Mouse (Mus musculus) ES-Bruce4 (cell line): Measurements from ENCODE around the gene Afg1l. TPM values are rescaled to one million over a fixed set of nuclear protein-coding genes. Genes with fewer than 3 reads are reported as not detected.
A peak's percentile ranks its signal among the peaks of the same experiment; 100 is the strongest.

Experiments
- H3K27ac ChIP-seq: 2 replicates; pipeline ENCODE4 v1.5.1; 2012; ENCODE audit warnings: low read length, inconsistent platforms; ENCODE audit not compliant: insufficient read depth
- H3K27me3 ChIP-seq: 2 replicates; pipeline ENCODE4 v1.6.1; 2012; ENCODE audit warnings: mild to moderate bottlenecking, low read length, inconsistent platforms; ENCODE audit not compliant: control insufficient read depth, poor library complexity, insufficient read depth, severe bottlenecking
- H3K36me3 ChIP-seq: 2 replicates; pipeline ENCODE4 v1.6.1; 2012; ENCODE audit warnings: inconsistent platforms, mild to moderate bottlenecking, low read length, moderate library complexity; ENCODE audit not compliant: control insufficient read depth, poor library complexity, insufficient read depth, severe bottlenecking
- H3K4me1 ChIP-seq: one replicate; pipeline ENCODE4 v1.8.1; 2011; ENCODE audit warnings: low read length; ENCODE audit not compliant: control insufficient read depth, insufficient read depth
- H3K4me3 ChIP-seq: 2 replicates; pipeline ENCODE4 v1.5.1; 2011; ENCODE audit warnings: low read depth, mild to moderate bottlenecking, low read length
- H3K9ac ChIP-seq: 2 replicates; pipeline ENCODE4 v1.6.1; 2012; ENCODE audit warnings: low read depth, mild to moderate bottlenecking, inconsistent platforms; ENCODE audit not compliant: poor library complexity, severe bottlenecking
- H3K9me3 ChIP-seq: replicated peaks from 2 replicates; pipeline ENCODE4 v1.6.1; 2012; ENCODE audit warnings: mild to moderate bottlenecking, low read length, inconsistent platforms; ENCODE audit not compliant: control insufficient read depth, poor library complexity, insufficient read depth, severe bottlenecking
- CTCF ChIP-seq: IDR thresholded peaks from one replicate; pipeline ENCODE4 v1.8.1; 2011; ENCODE audit warnings: low read depth, low read length
- EP300 ChIP-seq: IDR thresholded peaks from 2 replicates; pipeline ENCODE4 v1.6.1; 2011; ENCODE audit warnings: low read depth, low read length; ENCODE audit not compliant: insufficient read depth
- POLR2A ChIP-seq: IDR thresholded peaks from one replicate; pipeline ENCODE4 v1.8.1; 2011; ENCODE audit warnings: low read length; ENCODE audit not compliant: insufficient read depth
- polyA plus RNA-seq: library from polyadenylated mRNA; stranded (reverse); fragments of >200 nt; gene quantifications from 2 replicates; pipeline ENCODE4 v1.2.4, GENCODE M21; 2011; ENCODE audit warnings: low read depth; ENCODE audit not compliant: missing spikeins, insufficient read depth, insufficient read length

The Afg1l gene
- polyA plus RNA-seq, 1 experiment = 14.2 TPM

DNA sequence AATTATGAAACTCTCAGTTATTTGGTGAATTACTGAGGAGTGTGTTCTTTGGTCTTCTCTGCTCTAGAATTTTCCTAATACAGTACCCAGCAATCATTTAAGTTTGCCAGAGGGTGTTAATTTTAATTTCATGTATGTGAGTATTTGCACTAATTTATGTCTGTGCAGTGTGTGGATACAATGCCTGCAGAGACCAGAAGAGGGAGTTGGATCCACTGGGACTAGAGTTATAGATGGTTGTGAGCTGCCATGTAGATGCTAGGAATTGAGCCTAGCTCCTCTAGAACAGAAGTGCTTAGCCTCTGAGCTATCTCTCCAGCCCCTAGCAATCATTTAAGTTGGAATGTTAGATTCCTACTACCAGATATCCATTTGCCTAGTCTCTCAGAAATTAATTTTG, 35.8 kb upstream of the Afg1l start:
- Histone ChIP-seq H3K4me1 (no peaks in the 10 kb centered on the region), H3K36me3 (peaks cover 4% of the 10 kb centered on the region), H3K27me3 (no peaks in the 10 kb centered on the region), H3K9ac (no peak overlapping the region), H3K4me3 (no peak overlapping the region), H3K27ac (no peak overlapping the region), H3K9me3 (peaks cover 14% of the 10 kb centered on the region)
- TF ChIP-seq EP300 (no peak), POLR2A (no peak), CTCF (no peak)

- no peak overlapping the region for H3K27ac ChIP-seq
- no peaks in the 10 kb centered on the region for H3K4me1 ChIP-seq
- H3K9ac ChIP-seq = no peak overlapping the region
- no peak overlapping the region for H3K4me3 ChIP-seq
- peaks cover 14% of the 10 kb centered on the region for H3K9me3 ChIP-seq
- TF ChIP-seq EP300 (no peak), POLR2A (no peak), CTCF (no peak)
- no peaks in the 10 kb centered on the region for H3K27me3 ChIP-seq
- H3K36me3 ChIP-seq = peaks cover 19% of the 10 kb centered on the region
Observed at GRCm38 (mm10) chr10:42511184-42512135, 33.1 kb upstream of the Afg1l start.

DNA sequence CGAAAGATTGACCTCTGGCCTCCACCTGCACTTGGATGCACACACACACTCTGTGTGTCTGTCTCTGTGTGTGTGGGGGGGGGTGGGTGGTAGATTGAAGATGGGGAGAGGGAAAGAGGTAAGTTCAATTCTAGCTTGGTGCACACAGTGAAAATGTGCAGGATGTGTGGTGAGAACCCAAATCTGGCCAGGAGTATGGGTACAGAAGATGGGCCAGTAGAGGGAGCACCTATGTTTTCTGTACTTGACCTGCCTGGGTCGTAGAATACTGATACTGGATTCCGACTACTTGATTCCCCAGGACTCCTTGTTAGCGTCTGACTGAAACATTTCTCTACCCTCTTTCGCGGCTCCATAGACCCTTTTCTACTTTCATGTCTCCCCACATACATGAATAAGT, 31.8 kb upstream of the Afg1l start:
- no peaks in the 10 kb centered on the region for H3K27me3 ChIP-seq
- no peak overlapping the region for H3K9ac ChIP-seq
- no peak overlapping the region for H3K27ac ChIP-seq
- TF ChIP-seq EP300 (no peak), POLR2A (no peak), CTCF (no peak)
- no peaks in the 10 kb centered on the region for H3K4me1 ChIP-seq
- H3K36me3 ChIP-seq = peaks cover 19% of the 10 kb centered on the region
- H3K9me3 ChIP-seq = peaks cover 11% of the 10 kb centered on the region
- no peak overlapping the region for H3K4me3 ChIP-seq

GRCm38 (mm10) chr10:42504096-42504710, 25.8 kb upstream of the Afg1l start:
- H3K9ac ChIP-seq = peak overlapping the region; percentile 36; the same call in 1 of the 2 replicates
- no peak overlapping the region for H3K4me3 ChIP-seq
- no peaks in the 10 kb centered on the region for H3K27me3 ChIP-seq
- no peaks in the 10 kb centered on the region for H3K4me1 ChIP-seq
- no peak overlapping the region for H3K27ac ChIP-seq
- TF ChIP-seq CTCF (no peak), POLR2A (no peak), EP300 (no peak)
- peaks cover 15% of the 10 kb centered on the region for H3K36me3 ChIP-seq
- H3K9me3 ChIP-seq = no peaks in the 10 kb centered on the region

- H3K9me3 ChIP-seq = no peaks in the 10 kb centered on the region
- no peaks in the 10 kb centered on the region for H3K4me1 ChIP-seq
- peak overlapping the region; percentile 95 for H3K9ac ChIP-seq
- H3K36me3 ChIP-seq = peaks cover 5% of the 10 kb centered on the region
- peak overlapping the region; percentile 71 for H3K27ac ChIP-seq
- no peak for TF ChIP-seq CTCF
- TF ChIP-seq EP300 = no peak
- TF ChIP-seq POLR2A = no peak
- H3K4me3 ChIP-seq = peak overlapping the region; percentile 85
- H3K27me3 ChIP-seq = no peaks in the 10 kb centered on the region
Observed at GRCm38 (mm10) chr10:42502349-42503111, 24.2 kb upstream of the Afg1l start.
